Mouse (Mus musculus): Measurements from ENCODE around the gene Aqp3. TPM values are rescaled to one million over a fixed set of nuclear protein-coding genes. Genes with fewer than 3 reads are reported as not detected.

Aqp3 gene
- polyA plus RNA-seq, 1 experiment from 2014 or later = 0.17 TPM

- H3K9ac ChIP-seq = no peak overlapping the region
- no peaks in the 10 kb centered on the region for H3K9me3 ChIP-seq (ENCODE audit: control insufficient read depth, low read length)
- no peaks in the 10 kb centered on the region for H3K27me3 ChIP-seq (ENCODE audit: control insufficient read depth, insufficient read depth, low read length)
- no peak overlapping the region for H3K4me3 ChIP-seq (replicated peaks; ENCODE audit: low read length)
- H3K4me1 ChIP-seq (replicated peaks; ENCODE audit: control insufficient read depth, insufficient read depth, low read length) = no peaks in the 10 kb centered on the region
- ATAC-seq (ENCODE audit: low FRiP score) = no peak
- no peak overlapping the region for H3K27ac ChIP-seq
- H3K4me2 ChIP-seq (replicated peaks) = no peak overlapping the region
- no peak for DNase-seq (ENCODE audit: low spot score)
- WGBS = 86% methylated on average over 12 of the region's 12 CpGs
- H3K36me3 ChIP-seq (replicated peaks; ENCODE audit: control insufficient read depth, insufficient read depth) = no peaks in the 10 kb centered on the region
Observed at GRCm38 (mm10) chr4:41073008-41073817, 24.8 kb downstream of the Aqp3 start.

- ATAC-seq (ENCODE audit: low FRiP score) = no peak
Observed at GRCm38 (mm10) chr4:41071500-41072429, 26.2 kb downstream of the Aqp3 start.

GRCm38 (mm10) chr4:41065196-41065595 lies 32.8 kb downstream of the Aqp3 start:
- Histone ChIP-seq H3K36me3 (replicated peaks; ENCODE audit: control insufficient read depth, insufficient read depth) (no peaks in the 10 kb centered on the region), H3K9me3 (ENCODE audit: control insufficient read depth, low read length) (no peaks in the 10 kb centered on the region), H3K4me2 (replicated peaks) (no peak overlapping the region), H3K9ac (no peak overlapping the region), H3K27ac (no peak overlapping the region), H3K4me3 (replicated peaks; ENCODE audit: low read length) (no peak overlapping the region), H3K27me3 (ENCODE audit: control insufficient read depth, insufficient read depth, low read length) (no peaks in the 10 kb centered on the region), H3K4me1 (replicated peaks; ENCODE audit: control insufficient read depth, insufficient read depth, low read length) (no peaks in the 10 kb centered on the region)
- DNase-seq (ENCODE audit: low spot score) = no peak
- ATAC-seq (ENCODE audit: low FRiP score) = no peak
- WGBS = 91% methylated on average over 4 of the region's 4 CpGs

More at GRCm38 (mm10) chr4:41071500-41072429, 26.2 kb downstream of the Aqp3 start:
- 76% methylated on average over 14 of the region's 14 CpGs for WGBS
- Histone ChIP-seq H3K27ac (no peak overlapping the region), H3K9me3 (ENCODE audit: control insufficient read depth, low read length) (no peaks in the 10 kb centered on the region), H3K4me2 (replicated peaks) (no peak overlapping the region), H3K36me3 (replicated peaks; ENCODE audit: control insufficient read depth, insufficient read depth) (no peaks in the 10 kb centered on the region), H3K4me1 (replicated peaks; ENCODE audit: control insufficient read depth, insufficient read depth, low read length) (no peaks in the 10 kb centered on the region), H3K9ac (no peak overlapping the region), H3K4me3 (replicated peaks; ENCODE audit: low read length) (no peak overlapping the region), H3K27me3 (ENCODE audit: control insufficient read depth, insufficient read depth, low read length) (no peaks in the 10 kb centered on the region)
- no peak for DNase-seq (ENCODE audit: low spot score)

GRCm38 (mm10) chr4:41063894-41064673 lies 33.9 kb downstream of the Aqp3 start:
- H3K4me2 ChIP-seq (replicated peaks) = no peak overlapping the region

GRCm38 (mm10) chr4:41063351-41063750 lies 34.6 kb downstream of the Aqp3 start:
- Histone ChIP-seq H3K9me3 (ENCODE audit: control insufficient read depth, low read length) (no peaks in the 10 kb centered on the region), H3K4me1 (replicated peaks; ENCODE audit: control insufficient read depth, insufficient read depth, low read length) (no peaks in the 10 kb centered on the region), H3K36me3 (replicated peaks; ENCODE audit: control insufficient read depth, insufficient read depth) (no peaks in the 10 kb centered on the region), H3K4me3 (replicated peaks; ENCODE audit: low read length) (no peak overlapping the region), H3K27ac (no peak overlapping the region), H3K9ac (no peak overlapping the region), H3K4me2 (replicated peaks) (no peak overlapping the region), H3K27me3 (ENCODE audit: control insufficient read depth, insufficient read depth, low read length) (no peaks in the 10 kb centered on the region)
- 65% methylated on average over 3 of the region's 3 CpGs for WGBS
- no peak for DNase-seq (ENCODE audit: low spot score)
- no peak for ATAC-seq (ENCODE audit: low FRiP score)

More at GRCm38 (mm10) chr4:41063894-41064673, 33.9 kb downstream of the Aqp3 start:
- 21% methylated on average over 16 of the region's 16 CpGs for WGBS
- ATAC-seq (ENCODE audit: low FRiP score) (no peak), DNase-seq (ENCODE audit: low spot score) (no peak)
- no peak overlapping the region for H3K4me3 ChIP-seq (replicated peaks; ENCODE audit: low read length)
- no peak overlapping the region for H3K27ac ChIP-seq
- no peak overlapping the region for H3K9ac ChIP-seq
- no peaks in the 10 kb centered on the region for H3K9me3 ChIP-seq (ENCODE audit: control insufficient read depth, low read length)
- H3K36me3 ChIP-seq (replicated peaks; ENCODE audit: control insufficient read depth, insufficient read depth) = no peaks in the 10 kb centered on the region
- no peaks in the 10 kb centered on the region for H3K4me1 ChIP-seq (replicated peaks; ENCODE audit: control insufficient read depth, insufficient read depth, low read length)
- H3K27me3 ChIP-seq (ENCODE audit: control insufficient read depth, insufficient read depth, low read length) = no peaks in the 10 kb centered on the region

- DNase-seq (ENCODE audit: low spot score) (no peak), ATAC-seq (ENCODE audit: low FRiP score) (no peak)
- 72% methylated on average over 8 of the region's 9 CpGs for WGBS
Observed at GRCm38 (mm10) chr4:41057361-41057760, 40.6 kb downstream of the Aqp3 start.

GRCm38 (mm10) chr4:41056742-41057332 lies 41.1 kb downstream of the Aqp3 start:
- Histone ChIP-seq H3K4me1 (replicated peaks; ENCODE audit: control insufficient read depth, insufficient read depth, low read length) (no peaks in the 10 kb centered on the region), H3K27me3 (ENCODE audit: control insufficient read depth, insufficient read depth, low read length) (no peaks in the 10 kb centered on the region), H3K4me3 (replicated peaks; ENCODE audit: low read length) (no peak overlapping the region), H3K4me2 (replicated peaks) (no peak overlapping the region), H3K9me3 (ENCODE audit: control insufficient read depth, low read length) (no peaks in the 10 kb centered on the region), H3K27ac (no peak overlapping the region), H3K36me3 (replicated peaks; ENCODE audit: control insufficient read depth, insufficient read depth) (no peaks in the 10 kb centered on the region), H3K9ac (no peak overlapping the region)
- no peak for ATAC-seq (ENCODE audit: low FRiP score)
- WGBS = 62% methylated on average over 7 of the region's 7 CpGs
- DNase-seq (ENCODE audit: low spot score) = no peak

More at GRCm38 (mm10) chr4:41057361-41057760, 40.6 kb downstream of the Aqp3 start:
- H3K4me1 ChIP-seq (replicated peaks; ENCODE audit: control insufficient read depth, insufficient read depth, low read length) = no peaks in the 10 kb centered on the region
- H3K4me2 ChIP-seq (replicated peaks) = no peak overlapping the region
- H3K27me3 ChIP-seq (ENCODE audit: control insufficient read depth, insufficient read depth, low read length) = no peaks in the 10 kb centered on the region
- H3K27ac ChIP-seq = no peak overlapping the region
- no peaks in the 10 kb centered on the region for H3K36me3 ChIP-seq (replicated peaks; ENCODE audit: control insufficient read depth, insufficient read depth)
- no peak overlapping the region for H3K4me3 ChIP-seq (replicated peaks; ENCODE audit: low read length)
- H3K9me3 ChIP-seq (ENCODE audit: control insufficient read depth, low read length) = no peaks in the 10 kb centered on the region
- H3K9ac ChIP-seq = no peak overlapping the region

GRCm38 (mm10) chr4:41056253-41056652 lies 41.7 kb downstream of the Aqp3 start:
- no peak overlapping the region for H3K4me2 ChIP-seq (replicated peaks)
- no peak overlapping the region for H3K4me3 ChIP-seq (replicated peaks; ENCODE audit: low read length)
- no peak overlapping the region for H3K27ac ChIP-seq
- no peaks in the 10 kb centered on the region for H3K4me1 ChIP-seq (replicated peaks; ENCODE audit: control insufficient read depth, insufficient read depth, low read length)
- no peaks in the 10 kb centered on the region for H3K9me3 ChIP-seq (ENCODE audit: control insufficient read depth, low read length)
- 26% methylated on average over 1 of the region's 1 CpGs for WGBS
- ATAC-seq (ENCODE audit: low FRiP score) (no peak), DNase-seq (ENCODE audit: low spot score) (no peak)
- H3K36me3 ChIP-seq (replicated peaks; ENCODE audit: control insufficient read depth, insufficient read depth) = no peaks in the 10 kb centered on the region
- H3K27me3 ChIP-seq (ENCODE audit: control insufficient read depth, insufficient read depth, low read length) = no peaks in the 10 kb centered on the region
- no peak overlapping the region for H3K9ac ChIP-seq
